Mouse (Mus musculus) CH12.LX (cell line): ENCODE results near the gene Samd13. TPM values are rescaled to one million over a fixed set of nuclear protein-coding genes. Genes with fewer than 3 reads are reported as not detected.

Experiments
- DNase-seq: peaks from one replicate; pipeline ENCODE4 v3.0.0-alpha.2; 2013; ENCODE audit errors: extremely low read depth
- H3K27ac ChIP-seq: 2 replicates; pipeline ENCODE4 v1.5.1; 2012; ENCODE audit warnings: low read depth, mild to moderate bottlenecking, control low read depth, moderate library complexity; ENCODE audit not compliant: insufficient read depth
- H3K27me3 ChIP-seq: replicated peaks from 2 replicates; pipeline ENCODE3; 2012; ENCODE audit warnings: inconsistent platforms
- H3K36me3 ChIP-seq, 2 experiments: replicated peaks in 1 of 2; 2 replicates each; pipeline versions ENCODE3 to v1.6.1; 2012; ENCODE audit warnings: inconsistent platforms in 1 of 2, low read length in 1 of 2, mild to moderate bottlenecking in 1 of 2, mixed read lengths in 1 of 2, moderate library complexity in 1 of 2; ENCODE audit not compliant: control insufficient read depth in 1 of 2, insufficient read depth in 1 of 2
- H3K4me1 ChIP-seq, 2 experiments: 2 replicates each; pipeline ENCODE4 v1.6.1; 2012; ENCODE audit warnings: inconsistent platforms in 1 of 2, moderate library complexity in 1 of 2; ENCODE audit not compliant: insufficient read depth in 2 of 2, control insufficient read depth in 1 of 2
- H3K4me2 ChIP-seq: 2 replicates; pipeline ENCODE4 v1.6.1; 2012; ENCODE audit warnings: low read depth, mild to moderate bottlenecking, control low read depth; ENCODE audit not compliant: poor library complexity, insufficient read depth, severe bottlenecking
- H3K4me3 ChIP-seq, 3 experiments: fragments of 150-350 bp in 1 of 3; sonication (generic) in 1 of 3; replicated peaks in 1 of 3; 2 replicates each; pipeline versions ENCODE3 to v1.5.1; 2011 to 2012; ENCODE audit warnings: low read depth in 2 of 3, low read length in 2 of 3, mild to moderate bottlenecking in 2 of 3, moderate library complexity in 2 of 3, control low read depth in 1 of 3, improper control_type of control experiment in 1 of 3, inconsistent platforms in 1 of 3, mixed read lengths in 1 of 3; ENCODE audit not compliant: poor library complexity in 1 of 3
- H3K79me2 ChIP-seq: replicated peaks from 2 replicates; pipeline ENCODE4 v1.6.1; 2012; ENCODE audit warnings: mild to moderate bottlenecking, moderate library complexity; ENCODE audit not compliant: control insufficient read depth, poor library complexity, insufficient read depth, severe bottlenecking; ENCODE audit errors: extremely low read depth
- H3K9ac ChIP-seq: 2 replicates; pipeline ENCODE4 v1.6.1; 2012; ENCODE audit warnings: low read depth, mild to moderate bottlenecking, control low read depth, moderate library complexity; ENCODE audit not compliant: insufficient read depth
- H3K9me3 ChIP-seq: replicated peaks from 2 replicates; pipeline ENCODE3; 2012; ENCODE audit warnings: low read length, inconsistent platforms, mixed read lengths
- BHLHE40 ChIP-seq: IDR thresholded peaks from 2 replicates; pipeline ENCODE4 v1.6.1; 2011; ENCODE audit warnings: mild to moderate bottlenecking, low read depth, low read length, improper control_type of control experiment
- CHD1 ChIP-seq: IDR thresholded peaks from 2 replicates; pipeline ENCODE4 v1.6.1; 2012; ENCODE audit warnings: low read depth, low read length, improper control_type of control experiment, inconsistent platforms
- EP300 ChIP-seq: IDR thresholded peaks from 2 replicates; pipeline ENCODE4 v1.6.1; 2011; ENCODE audit warnings: low read length, improper control_type of control experiment
- GABPA ChIP-seq: IDR thresholded peaks from 2 replicates; pipeline ENCODE4 v1.6.1; 2012; ENCODE audit warnings: low read depth, low read length, improper control_type of control experiment, inconsistent platforms; ENCODE audit not compliant: insufficient replicate concordance
- HCFC1 ChIP-seq: IDR thresholded peaks from 2 replicates; pipeline ENCODE4 v1.6.1; 2012; ENCODE audit warnings: low read depth, mild to moderate bottlenecking, inconsistent platforms, low read length, improper control_type of control experiment
- IRF4 ChIP-seq: IDR thresholded peaks from 2 replicates; pipeline ENCODE4 v1.6.1; 2014; ENCODE audit warnings: low read depth, mild to moderate bottlenecking, inconsistent platforms, low read length, improper control_type of control experiment
- JUND ChIP-seq: conservative IDR thresholded peaks from 2 replicates; pipeline ENCODE4 v1.6.1; 2011; ENCODE audit warnings: low read depth, low read length, improper control_type of control experiment
- MEF2A ChIP-seq: IDR thresholded peaks from 2 replicates; pipeline ENCODE4 v1.6.1; 2014; ENCODE audit warnings: low read depth, mild to moderate bottlenecking, inconsistent platforms, low read length, improper control_type of control experiment, borderline replicate concordance
- MXI1 ChIP-seq: IDR thresholded peaks from 2 replicates; pipeline ENCODE4 v1.6.1; 2011; ENCODE audit warnings: mild to moderate bottlenecking, low read depth, low read length, improper control_type of control experiment
- MYC ChIP-seq: IDR thresholded peaks from 2 replicates; pipeline ENCODE4 v1.6.1; 2011; ENCODE audit warnings: low read depth, mild to moderate bottlenecking, improper control_type of control experiment, low read length
- TCF12 ChIP-seq: IDR thresholded peaks from 2 replicates; pipeline ENCODE4 v1.6.1; 2014; ENCODE audit warnings: low read depth, mild to moderate bottlenecking, inconsistent platforms, low read length, improper control_type of control experiment
- ZMIZ1 ChIP-seq: IDR thresholded peaks from 2 replicates; pipeline ENCODE4 v1.6.1; 2012; ENCODE audit warnings: low read depth, mild to moderate bottlenecking, inconsistent platforms, low read length, improper control_type of control experiment
- ZNF384 ChIP-seq: IDR thresholded peaks from 2 replicates; pipeline ENCODE4 v1.6.1; 2012; ENCODE audit warnings: low read depth, low read length, improper control_type of control experiment, inconsistent platforms
- dilution Hi-C: fragments of 300-500 bp; cut with MboI; formaldehyde crosslinking; loops from 2 replicates; pipeline ENCODE4 v1.14.3; 2020; ENCODE audit warnings: low sequenced_read_pairs; ENCODE audit not compliant: extremely low pct_unique_long_range_greater_than_20kb, extremely low pct_ligation_motif_present
- in situ Hi-C: fragments of 300-500 bp; cut with MboI; formaldehyde crosslinking; loops from 3 replicates; pipeline ENCODE4 v1.14.3; 2019; ENCODE audit warnings: low sequenced_read_pairs, low pct_ligation_motif_present, low pct_unique_long_range_greater_than_20kb, mixed read lengths
- polyA plus RNA-seq: library from polyadenylated mRNA; unstranded; fragments of >175 nt; gene quantifications from 2 replicates; pipeline ENCODE4 v1.2.1, GENCODE M21; 2012; ENCODE audit warnings: low read depth; ENCODE audit not compliant: insufficient read length
- total RNA-seq, 2 experiments: library from RNA; depleted of rRNA; stranded (reverse); fragments of 300-350 nt in 1 of 2; fragments of >200 nt in 1 of 2; gene quantifications; 2 replicates each; pipeline ENCODE4 v1.2.3; 2012 to 2014

Samd13 gene
- total and polyA plus RNA-seq, 3 experiments, result not detected

GRCm38 (mm10) chr3:146682140-146682651 is 3.2 kb downstream of the Samd13 start:
- peaks cover 2 to 3% of the 10 kb centered on the region in 2 experiments; a peak in 2 of 4 replicates for H3K4me1 ChIP-seq
- peak overlapping the region; percentile 27 for H3K9ac ChIP-seq
- in situ Hi-C loops, result no loop called here
- H3K4me2 ChIP-seq, result peak overlapping the region; percentile 99
- no peaks in the 10 kb centered on the region for H3K9me3 ChIP-seq
- no peaks in the 10 kb centered on the region for H3K36me3 ChIP-seq
- H3K27me3 ChIP-seq, result no peaks in the 10 kb centered on the region
- TF ChIP-seq EP300 (peak; percentile 32; the same call in 1 of the 2 replicates), ZMIZ1 (no peak), ZNF384 (peak; percentile 64), BHLHE40 (0 out of 2 replicates have a peak, but pooled peaks have one; percentile 6), IRF4 (peak; percentile 48; the same call in 1 of the 2 replicates), JUND (peak; percentile 59; the same call in 1 of the 2 replicates), CHD1 (peak; percentile 36; the same call in 1 of the 2 replicates), MEF2A (peak; percentile 55; the same call in 1 of the 2 replicates), MXI1 (peak; percentile 59), GABPA (no peak), MYC (0 out of 2 replicates have a peak, but pooled peaks have one; percentile 50), TCF12 (no peak), HCFC1 (0 out of 2 replicates have a peak, but pooled peaks have one; percentile 11)
- DNase-seq, result no peak
- H3K4me3 ChIP-seq, result peak overlapping the region in 2 of 3 experiments; percentile 24 to 30
- H3K27ac ChIP-seq, result no peak overlapping the region
- dilution Hi-C loops, result no loop called here
- H3K79me2 ChIP-seq, result no peaks in the 10 kb centered on the region

- peak overlapping the region; percentile 27 for H3K9ac ChIP-seq
- no peaks in the 10 kb centered on the region for H3K36me3 ChIP-seq
- DNase-seq, result no peak
- H3K4me1 ChIP-seq, result peaks cover 2 to 3% of the 10 kb centered on the region in 2 experiments; a peak in 2 of 4 replicates
- no peak overlapping the region for H3K27ac ChIP-seq
- no peaks in the 10 kb centered on the region for H3K9me3 ChIP-seq
- H3K4me2 ChIP-seq, result peak overlapping the region; percentile 99
- TF ChIP-seq ZMIZ1, result no peak
- TF ChIP-seq MXI1, result 0 out of 2 replicates have a peak, but pooled peaks have one; percentile 10
- in situ Hi-C loops (no loop called here), dilution Hi-C loops (no loop called here)
- H3K4me3 ChIP-seq, result peak overlapping the region in 1 of 3 experiments; percentile 12
- H3K79me2 ChIP-seq, result no peaks in the 10 kb centered on the region
- no peaks in the 10 kb centered on the region for H3K27me3 ChIP-seq
Observed at GRCm38 (mm10) chr3:146681696-146682095, 3.7 kb downstream of the Samd13 start.
